Mouse (Mus musculus): Measurements from ENCODE around the gene Cyp2d11. TPM values are rescaled to one million over a fixed set of nuclear protein-coding genes. Genes with fewer than 3 reads are reported as not detected.
A peak's percentile ranks its signal among the peaks of the same experiment; 100 is the strongest.
"Not testable (repeated sequence)": the region's sequence is repeated elsewhere in the genome, so short reads cannot be mapped to it uniquely, and the experiment has no call there.

The Cyp2d11 gene
- polyA plus RNA-seq (2015; fragmentation: Nextera tagmentation; extraction: Ambion mirVana), result not detected in 2 replicates

- not testable (repeated sequence) for ATAC-seq (ENCODE audit: low FRiP score, low read depth); H3K4me3 ChIP-seq; H3K4me1 ChIP-seq (replicated peaks); H3K36me3 ChIP-seq; H3K4me2 ChIP-seq; H3K9ac ChIP-seq; H3K9me3 ChIP-seq; H3K27me3 ChIP-seq; H3K27ac ChIP-seq (replicated peaks)
- WGBS, result 81% methylated on average over 2 of the region's 2 CpGs
These were observed at the start of gene Cyp2d11 for GRCm38 (mm10) chr15:82393922-82394321. TSS of gene Cyp2d11 (minus strand) at chr15:82394022.

GRCm38 (mm10) chr15:82437975-82438617, 44.3 kb upstream of the Cyp2d11 start:
- Histone ChIP-seq H3K4me1 (replicated peaks) (no peaks in the 10 kb centered on the region), H3K36me3 (no peaks in the 10 kb centered on the region), H3K4me2 (no peak overlapping the region), H3K4me3 (no peak overlapping the region), H3K9ac (no peak overlapping the region), H3K9me3 (peaks cover 5% of the 10 kb centered on the region; the same call in 1 of the 2 replicates), H3K27ac (replicated peaks) (no peak overlapping the region), H3K27me3 (no peaks in the 10 kb centered on the region)
- ATAC-seq (ENCODE audit: low FRiP score, low read depth), result no peak
- 72% methylated on average over 5 of the region's 5 CpGs for WGBS

- H3K36me3 ChIP-seq, result no peaks in the 10 kb centered on the region
- ATAC-seq (ENCODE audit: low FRiP score, low read depth), result no peak
- no peak overlapping the region for H3K4me2 ChIP-seq
- WGBS, result 95% methylated on average over 2 of the region's 2 CpGs
- no peak overlapping the region for H3K4me3 ChIP-seq
- H3K27ac ChIP-seq (replicated peaks), result no peak overlapping the region
- H3K9me3 ChIP-seq, result peaks cover 5% of the 10 kb centered on the region; the same call in 1 of the 2 replicates
- no peaks in the 10 kb centered on the region for H3K4me1 ChIP-seq (replicated peaks)
- H3K27me3 ChIP-seq, result no peaks in the 10 kb centered on the region
- no peak overlapping the region for H3K9ac ChIP-seq
These were observed 41.8 kb upstream of the Cyp2d11 start for GRCm38 (mm10) chr15:82435606-82436005.

- WGBS, result 89% methylated on average over 3 of the region's 3 CpGs
- Histone ChIP-seq H3K4me3 (no peak overlapping the region), H3K4me1 (replicated peaks) (no peaks in the 10 kb centered on the region), H3K9me3 (peaks cover 8% of the 10 kb centered on the region; the same call in 1 of the 2 replicates), H3K9ac (no peak overlapping the region), H3K27me3 (no peaks in the 10 kb centered on the region), H3K27ac (replicated peaks) (no peak overlapping the region), H3K36me3 (no peaks in the 10 kb centered on the region), H3K4me2 (no peak overlapping the region)
- ATAC-seq (ENCODE audit: low FRiP score, low read depth), result no peak
These were observed 41.2 kb upstream of the Cyp2d11 start for GRCm38 (mm10) chr15:82435011-82435410.

GRCm38 (mm10) chr15:82434541-82434940, 40.7 kb upstream of the Cyp2d11 start:
- H3K4me1 ChIP-seq (replicated peaks), result no peaks in the 10 kb centered on the region
- no peak overlapping the region for H3K27ac ChIP-seq (replicated peaks)
- WGBS, result 92% methylated on average over 3 of the region's 3 CpGs
- no peak overlapping the region for H3K4me3 ChIP-seq
- peaks cover 12% of the 10 kb centered on the region; the same call in 1 of the 2 replicates for H3K9me3 ChIP-seq
- H3K36me3 ChIP-seq, result no peaks in the 10 kb centered on the region
- ATAC-seq (ENCODE audit: low FRiP score, low read depth), result no peak
- H3K4me2 ChIP-seq, result no peak overlapping the region
- H3K27me3 ChIP-seq, result no peaks in the 10 kb centered on the region
- no peak overlapping the region for H3K9ac ChIP-seq

- Histone ChIP-seq H3K27me3 (no peaks in the 10 kb centered on the region), H3K36me3 (no peaks in the 10 kb centered on the region), H3K9ac (no peak overlapping the region), H3K4me1 (replicated peaks) (no peaks in the 10 kb centered on the region), H3K27ac (replicated peaks) (no peak overlapping the region), H3K4me2 (no peak overlapping the region), H3K4me3 (no peak overlapping the region), H3K9me3 (peaks cover 12% of the 10 kb centered on the region; the same call in 1 of the 2 replicates)
- 92% methylated on average over 3 of the region's 3 CpGs for WGBS
- ATAC-seq (ENCODE audit: low FRiP score, low read depth), result no peak
These were observed 39.8 kb upstream of the Cyp2d11 start for GRCm38 (mm10) chr15:82433621-82434020.

- Histone ChIP-seq H3K36me3 (no peaks in the 10 kb centered on the region), H3K9me3 (peaks cover 15% of the 10 kb centered on the region; the same call in 1 of the 2 replicates), H3K4me3 (no peak within 1 kb of the TSS), H3K4me1 (replicated peaks) (no peaks in the 10 kb centered on the region), H3K27me3 (no peaks in the 10 kb centered on the region), H3K9ac (no peak within 1 kb of the TSS), H3K4me2 (no peak within 1 kb of the TSS), H3K27ac (replicated peaks) (no peak within 1 kb of the TSS)
- no peak for ATAC-seq (ENCODE audit: low FRiP score, low read depth)
These were observed 39.3 kb upstream of the Cyp2d11 start, which contains the start of gene Cyp2d9 for GRCm38 (mm10) chr15:82433137-82433536. TSS of gene Cyp2d9 (plus strand) at chr15:82433437.

GRCm38 (mm10) chr15:82423471-82423870, 29.6 kb upstream of the Cyp2d11 start:
- no peak overlapping the region for H3K9ac ChIP-seq
- H3K9me3 ChIP-seq, result 0 out of 2 replicates have a peak, but pooled peaks cover 3% of the 10 kb centered on the region
- ATAC-seq (ENCODE audit: low FRiP score, low read depth), result no peak
- no peak overlapping the region for H3K4me2 ChIP-seq
- H3K27me3 ChIP-seq, result no peaks in the 10 kb centered on the region
- no peak overlapping the region for H3K27ac ChIP-seq (replicated peaks)
- H3K4me3 ChIP-seq, result no peak overlapping the region
- no peaks in the 10 kb centered on the region for H3K36me3 ChIP-seq
- no peaks in the 10 kb centered on the region for H3K4me1 ChIP-seq (replicated peaks)
- WGBS, result 82% methylated on average over 3 of the region's 3 CpGs

GRCm38 (mm10) chr15:82422935-82423334, 29.1 kb upstream of the Cyp2d11 start:
- ATAC-seq (ENCODE audit: low FRiP score, low read depth), result no peak
- Histone ChIP-seq H3K4me3 (no peak overlapping the region), H3K4me1 (replicated peaks) (no peaks in the 10 kb centered on the region), H3K9ac (no peak overlapping the region), H3K9me3 (no peaks in the 10 kb centered on the region), H3K27me3 (no peaks in the 10 kb centered on the region), H3K27ac (replicated peaks) (no peak overlapping the region), H3K36me3 (no peaks in the 10 kb centered on the region), H3K4me2 (no peak overlapping the region)
- 85% methylated on average over 4 of the region's 4 CpGs for WGBS

GRCm38 (mm10) chr15:82418616-82419015, 24.8 kb upstream of the Cyp2d11 start:
- H3K9ac ChIP-seq, result no peak overlapping the region
- H3K27me3 ChIP-seq, result no peaks in the 10 kb centered on the region
- peaks cover 10% of the 10 kb centered on the region for H3K4me1 ChIP-seq (replicated peaks)
- no peak overlapping the region for H3K4me3 ChIP-seq
- ATAC-seq (ENCODE audit: low FRiP score, low read depth), result no peak
- no peak overlapping the region for H3K27ac ChIP-seq (replicated peaks)
- H3K4me2 ChIP-seq, result no peak overlapping the region
- H3K9me3 ChIP-seq, result no peaks in the 10 kb centered on the region
- 87% methylated on average over 1 of the region's 1 CpGs for WGBS
- no peaks in the 10 kb centered on the region for H3K36me3 ChIP-seq

- Histone ChIP-seq H3K9ac (no peak overlapping the region), H3K4me2 (peak overlapping the region; percentile 42), H3K4me3 (no peak overlapping the region), H3K4me1 (replicated peaks) (peaks cover 10% of the 10 kb centered on the region), H3K9me3 (no peaks in the 10 kb centered on the region), H3K27ac (replicated peaks) (peak overlapping the region; percentile 8; the same call in 1 of the 2 replicates), H3K27me3 (no peaks in the 10 kb centered on the region), H3K36me3 (no peaks in the 10 kb centered on the region)
- WGBS, result 18% methylated on average over 16 of the region's 16 CpGs
- ATAC-seq (ENCODE audit: low FRiP score, low read depth), result peak; percentile 73
These were observed 23.3 kb upstream of the Cyp2d11 start for GRCm38 (mm10) chr15:82416797-82417789.

- Histone ChIP-seq H3K27me3 (no peaks in the 10 kb centered on the region), H3K4me2 (no peak overlapping the region), H3K36me3 (no peaks in the 10 kb centered on the region), H3K9ac (no peak overlapping the region), H3K9me3 (no peaks in the 10 kb centered on the region), H3K4me3 (no peak overlapping the region), H3K4me1 (replicated peaks) (no peaks in the 10 kb centered on the region), H3K27ac (replicated peaks) (no peak overlapping the region)
- ATAC-seq (ENCODE audit: low FRiP score, low read depth), result no peak
- 88% methylated on average over 4 of the region's 4 CpGs for WGBS
These were observed 13.7 kb upstream of the Cyp2d11 start for GRCm38 (mm10) chr15:82407536-82407935.

Measured in hindbrain, embryonic 15.5 days (tissue).